Mouse (Mus musculus): ENCODE results near the gene Ube2ql1.

Ube2ql1 gene

DNA sequence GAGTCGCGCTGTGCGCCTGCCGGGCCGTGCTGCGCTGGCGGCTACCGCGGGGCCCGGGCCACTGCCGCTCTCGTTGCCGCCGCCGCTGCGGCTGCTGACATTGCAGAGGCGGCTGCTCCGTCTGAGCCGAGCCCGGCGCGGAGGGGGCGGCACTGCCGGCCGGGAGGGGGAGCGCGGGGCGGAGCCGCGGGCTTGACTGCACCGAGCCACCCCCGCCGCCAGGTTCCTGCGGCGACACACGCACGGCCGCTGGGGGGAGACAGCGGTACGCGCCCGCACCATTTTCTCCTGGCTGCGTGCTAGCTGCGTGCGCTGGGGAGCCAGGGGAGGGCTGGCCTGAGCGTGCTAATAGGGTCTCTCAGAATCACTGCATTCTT is at the start of gene Ube2ql1:
TSS of gene Ube2ql1 (minus strand) at position 131 of the 377 bp plus-strand sequence.
- DNase-seq (ENCODE audit: low read depth, low spot score) = peak; percentile 83

DNA sequence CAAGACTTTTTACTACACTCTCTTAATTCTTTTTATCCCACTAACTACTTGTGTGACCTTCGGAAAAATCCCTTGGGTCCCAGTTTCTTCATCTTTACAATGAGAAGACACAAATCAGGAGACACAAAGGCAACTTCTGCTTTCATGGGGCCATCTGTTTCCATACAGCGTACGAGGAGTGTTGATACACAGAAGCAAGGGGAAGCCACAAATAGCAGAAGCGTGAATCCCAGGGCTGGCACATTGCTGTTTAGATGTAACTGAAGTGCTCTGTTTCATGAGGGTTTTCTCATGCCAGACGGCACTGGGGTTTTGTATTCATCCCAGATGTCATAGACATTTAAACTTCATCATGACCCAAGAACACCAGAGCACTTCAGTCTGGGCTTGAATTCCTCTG is 49.0 kb upstream of the Ube2ql1 start:
- no peak for DNase-seq (ENCODE audit: low read depth, low spot score)

DNA sequence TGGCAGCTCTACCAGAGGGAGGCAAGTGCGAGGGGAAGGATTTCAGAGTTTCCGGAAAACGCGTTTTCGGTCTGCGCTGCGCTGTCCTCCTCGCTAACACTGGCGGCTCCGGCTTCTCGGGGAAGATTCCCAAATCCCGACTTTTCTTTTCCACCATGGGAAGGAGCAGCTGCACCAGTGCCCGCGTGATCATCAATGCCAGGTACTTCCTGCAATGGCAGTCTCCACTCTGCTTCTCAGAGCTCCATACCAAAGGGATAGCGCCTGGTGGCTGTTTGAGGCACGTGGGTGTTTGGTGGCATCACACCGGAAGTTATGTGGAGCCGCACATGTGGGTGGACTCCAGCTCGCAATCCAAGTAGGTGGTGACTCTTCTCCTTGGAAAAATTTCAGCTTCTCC is 38.5 kb upstream of the Ube2ql1 start:
- no peak for DNase-seq (ENCODE audit: low read depth, low spot score)

DNA sequence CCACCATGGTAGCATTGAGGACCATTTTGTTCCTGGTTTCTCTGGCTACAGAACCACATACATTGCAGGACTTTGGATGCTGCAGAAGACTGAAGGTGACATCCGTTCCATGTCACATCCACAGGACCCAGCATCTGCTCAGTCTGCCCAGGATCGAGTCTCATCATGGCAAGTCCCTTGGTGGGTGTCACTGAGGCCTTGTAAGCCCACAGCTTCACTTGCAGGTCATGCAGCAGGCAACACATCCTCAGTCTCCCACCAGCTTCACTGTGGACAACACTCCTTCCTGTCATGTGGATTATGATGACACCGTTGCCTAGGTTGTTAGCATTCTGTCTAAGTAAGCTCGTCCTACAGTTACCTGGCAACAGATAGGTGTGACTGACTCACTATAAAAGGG is 32.7 kb upstream of the Ube2ql1 start:
- DNase-seq (ENCODE audit: low read depth, low spot score) = no peak

DNA sequence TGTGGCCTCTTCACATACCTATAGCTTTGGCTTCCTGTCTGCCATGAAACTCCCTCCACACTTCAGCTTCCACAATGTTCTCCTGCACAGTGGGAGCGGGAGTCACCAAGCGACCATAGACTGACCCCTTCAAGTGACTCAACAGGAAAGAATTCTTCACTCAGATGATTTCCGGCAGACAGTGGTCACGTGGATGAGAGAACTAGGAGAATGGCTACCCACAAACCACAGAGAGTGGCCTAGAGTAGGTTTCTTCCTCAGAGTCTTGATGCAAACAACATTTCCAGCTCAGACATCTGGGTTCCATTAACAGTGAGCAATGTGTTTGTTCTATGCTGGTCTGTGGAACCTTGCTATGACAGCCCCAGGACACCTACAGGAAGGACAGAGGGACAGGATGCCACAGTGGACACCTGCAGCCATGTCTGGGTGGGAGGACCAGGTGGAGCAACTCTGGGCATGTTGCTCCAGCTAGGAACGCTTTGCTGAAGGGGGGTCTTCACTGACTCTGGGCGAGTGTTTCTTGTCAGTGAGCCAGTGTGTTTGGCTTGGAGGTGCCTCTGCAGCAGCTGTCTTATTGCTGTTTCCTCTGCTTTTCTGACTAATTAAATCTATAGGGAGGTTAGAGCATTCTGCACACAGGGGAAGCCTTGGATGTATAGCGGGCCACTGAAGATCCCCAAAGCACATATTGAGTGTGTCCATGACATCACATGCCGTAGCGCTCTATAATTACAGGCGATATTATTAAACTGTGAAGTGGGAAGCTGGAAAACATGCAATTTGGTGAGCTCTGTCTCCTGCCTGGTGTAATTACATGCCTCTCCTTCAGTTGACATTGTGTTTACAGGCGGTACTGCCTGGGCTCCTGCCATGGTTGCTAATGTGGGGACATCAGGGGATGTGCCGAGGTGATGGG is 31.1 kb upstream of the Ube2ql1 start:
- no peak for DNase-seq (ENCODE audit: low read depth, low spot score)

DNA sequence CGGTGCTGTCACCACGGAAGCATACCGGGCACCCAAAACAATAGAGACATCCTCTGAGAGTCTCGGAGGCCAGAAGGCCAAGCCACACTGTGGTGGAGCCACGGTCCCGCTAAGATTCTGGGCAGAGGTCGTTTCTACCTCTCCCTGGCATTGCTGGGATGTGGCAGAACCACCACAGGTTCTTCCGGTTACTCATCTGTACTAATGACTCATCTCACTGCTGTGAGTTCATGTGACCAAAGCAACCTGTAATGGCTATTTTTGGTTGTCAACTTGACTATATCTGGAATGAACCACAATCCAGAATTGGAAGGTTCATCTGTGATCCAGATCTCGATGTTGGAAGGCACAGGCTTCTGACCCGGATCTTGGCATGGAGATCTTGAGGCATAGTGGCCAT is 28.5 kb upstream of the Ube2ql1 start:
- DNase-seq (ENCODE audit: low read depth, low spot score) = no peak

DNA sequence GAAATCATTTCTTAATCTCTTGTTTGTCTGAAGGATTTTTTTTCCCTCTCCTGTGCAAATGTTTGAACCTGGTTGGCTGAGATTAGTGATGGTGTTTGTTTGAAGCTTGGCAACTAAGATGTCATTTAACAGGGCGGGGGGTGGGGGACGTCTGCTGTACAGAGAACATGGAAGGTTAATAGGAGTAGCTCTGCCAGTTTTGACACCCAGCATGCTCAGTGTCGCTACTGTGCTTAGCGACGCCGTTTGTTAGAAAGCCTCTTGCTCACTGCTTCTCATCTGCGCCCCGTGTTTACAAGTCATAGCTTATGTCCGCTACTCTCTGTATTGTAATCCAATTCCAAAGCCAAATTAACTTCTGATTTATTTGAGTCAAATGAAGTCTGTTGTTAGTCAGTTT is 25.0 kb upstream of the Ube2ql1 start:
- no peak for DNase-seq (ENCODE audit: low read depth, low spot score)

DNA sequence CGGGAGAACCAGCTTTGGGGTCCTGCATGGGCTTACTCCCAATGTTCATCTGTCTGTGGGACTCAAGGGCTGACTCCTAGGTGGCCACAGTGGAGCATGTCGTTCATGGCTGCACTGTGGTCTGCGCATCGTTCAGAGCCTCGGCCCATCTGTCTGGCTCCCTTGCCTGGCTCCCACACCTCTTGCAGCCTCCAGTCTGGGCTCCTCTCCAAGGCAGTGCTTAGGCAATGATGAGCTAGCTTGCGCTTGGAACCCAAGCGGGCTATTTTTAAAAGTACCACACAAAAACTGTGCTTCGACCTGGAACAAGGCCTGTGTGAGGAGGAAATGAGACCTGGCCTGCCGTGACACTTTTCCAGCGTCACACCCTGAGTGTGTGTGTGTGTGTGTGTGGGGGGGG is 21.7 kb upstream of the Ube2ql1 start:
- no peak for DNase-seq (ENCODE audit: low read depth, low spot score)

DNA sequence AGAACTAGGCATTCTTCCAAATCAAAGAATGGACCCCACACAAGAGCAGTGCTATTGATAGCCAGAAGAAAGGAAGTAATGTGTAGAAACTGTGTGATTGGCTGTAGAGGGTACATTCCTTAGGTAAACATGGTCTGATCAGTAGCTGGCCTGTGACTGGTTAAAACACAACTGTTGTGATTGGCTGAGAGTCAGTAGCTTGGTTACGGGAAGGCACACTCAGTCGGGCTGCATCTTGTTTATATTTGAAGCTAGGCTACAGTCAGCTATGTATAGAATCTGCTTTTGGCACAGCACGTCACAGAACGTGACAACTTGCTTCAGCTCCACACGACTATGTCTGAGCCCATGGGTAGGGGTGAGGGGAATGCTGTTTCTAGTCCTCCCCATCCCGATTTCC is 19.3 kb upstream of the Ube2ql1 start:
- DNase-seq (ENCODE audit: low read depth, low spot score) = no peak

DNA sequence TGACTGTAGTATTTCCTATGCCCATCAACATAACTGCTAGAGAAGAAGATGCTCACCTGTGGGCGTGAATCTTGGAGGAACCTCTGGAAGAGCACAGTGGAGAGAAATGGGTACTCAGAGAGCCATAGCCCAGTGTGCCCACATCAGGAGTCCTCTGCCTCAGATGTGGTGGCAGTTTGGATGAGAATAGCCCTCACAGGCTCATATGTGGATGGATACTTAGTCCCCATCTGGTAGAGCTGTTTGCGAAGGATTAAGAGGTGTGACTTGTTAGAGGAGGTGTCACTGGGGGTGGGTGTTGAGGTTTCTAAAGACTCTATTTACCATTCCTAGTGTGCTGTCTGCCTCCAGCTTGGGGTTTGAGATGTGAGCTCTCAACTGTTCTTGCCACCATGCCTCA is 13.2 kb upstream of the Ube2ql1 start:
- DNase-seq (ENCODE audit: low read depth, low spot score) = no peak

DNA sequence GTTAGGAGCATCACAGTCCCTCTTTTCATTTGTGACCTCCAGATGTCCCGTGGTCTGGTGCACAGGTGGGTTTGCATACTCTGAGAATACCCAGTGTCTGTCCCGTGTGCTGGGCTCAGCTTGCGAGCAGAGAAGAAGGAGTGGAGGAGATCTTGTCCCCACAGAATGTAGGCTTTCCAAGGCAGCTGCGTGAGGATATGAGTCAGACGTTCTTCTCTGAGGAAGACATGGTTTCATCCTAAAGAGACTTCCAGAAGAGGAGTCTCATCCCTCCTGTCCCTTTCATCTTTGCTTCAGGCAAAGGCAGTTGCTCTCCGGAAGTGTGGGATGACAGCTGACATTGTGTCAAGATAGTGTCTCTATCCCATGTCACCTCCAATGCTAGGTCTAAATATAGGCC is 11.8 kb upstream of the Ube2ql1 start:
- no peak for DNase-seq (ENCODE audit: low read depth, low spot score)

DNA sequence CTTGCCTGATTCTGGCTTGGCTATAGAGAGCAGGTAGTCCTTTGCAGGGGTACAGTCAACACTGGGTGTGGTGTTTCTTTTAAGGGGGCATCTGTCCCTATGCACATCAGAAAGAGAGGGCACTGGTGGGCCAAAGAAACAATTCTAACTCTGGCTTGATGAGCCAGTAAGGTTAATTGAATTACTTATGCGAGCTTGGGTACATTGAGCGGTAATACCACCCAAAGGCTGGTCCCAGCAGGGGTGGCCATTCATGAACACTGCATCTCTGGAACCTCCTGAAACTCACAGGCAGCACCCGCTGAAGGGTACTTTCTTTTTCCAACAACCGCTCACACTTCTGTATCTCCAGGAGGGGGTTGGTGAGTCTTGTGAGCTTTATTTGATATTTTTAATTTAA is 9.1 kb upstream of the Ube2ql1 start:
- DNase-seq (ENCODE audit: low read depth, low spot score) = no peak

DNA sequence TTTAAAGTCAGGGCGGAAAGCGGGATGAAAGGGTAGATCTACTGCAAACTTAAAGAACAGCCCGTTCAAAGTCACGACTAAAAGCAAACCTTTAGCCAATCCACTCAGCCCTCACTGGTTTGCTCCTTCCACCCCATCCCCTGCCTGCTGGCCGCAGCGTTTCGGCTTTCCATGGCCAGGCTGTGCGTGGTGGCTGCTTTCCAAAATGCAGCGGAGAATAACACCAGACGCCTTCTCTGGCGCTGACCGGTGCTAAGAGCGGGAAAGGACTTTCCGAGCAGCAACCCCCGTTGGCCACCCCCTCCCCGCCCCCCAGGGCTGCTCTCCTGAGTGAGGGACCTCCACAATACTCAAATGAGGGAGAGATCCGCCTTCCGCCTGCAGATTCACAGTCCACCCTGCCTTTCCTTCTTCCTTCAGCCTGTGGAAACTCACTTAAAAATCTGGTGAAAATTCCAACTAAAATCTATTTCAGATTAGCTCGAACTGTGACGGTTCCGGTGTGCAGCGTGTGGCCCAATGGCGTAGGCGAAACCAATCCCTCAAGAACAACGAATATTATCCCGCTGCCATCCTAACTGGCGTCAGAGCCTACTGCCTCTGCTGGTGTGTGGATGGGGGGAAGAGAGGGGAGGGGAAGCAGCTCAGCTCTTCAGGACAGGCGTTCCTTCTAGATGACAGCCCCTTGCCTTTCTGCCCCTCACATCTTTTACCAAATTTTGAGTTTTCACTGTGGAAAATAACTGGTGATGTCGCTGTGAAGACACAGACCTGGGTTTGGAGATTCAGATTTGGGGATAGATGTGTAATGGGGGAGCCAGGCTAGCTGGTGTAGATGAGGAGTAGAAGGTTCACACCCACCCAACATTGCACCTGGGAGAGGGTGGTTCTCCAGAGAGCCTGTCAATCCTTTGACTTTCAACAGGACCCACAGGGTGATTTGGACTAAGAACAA is 919 bp upstream of the Ube2ql1 start:
- no peak for DNase-seq (ENCODE audit: low read depth, low spot score)

DNA sequence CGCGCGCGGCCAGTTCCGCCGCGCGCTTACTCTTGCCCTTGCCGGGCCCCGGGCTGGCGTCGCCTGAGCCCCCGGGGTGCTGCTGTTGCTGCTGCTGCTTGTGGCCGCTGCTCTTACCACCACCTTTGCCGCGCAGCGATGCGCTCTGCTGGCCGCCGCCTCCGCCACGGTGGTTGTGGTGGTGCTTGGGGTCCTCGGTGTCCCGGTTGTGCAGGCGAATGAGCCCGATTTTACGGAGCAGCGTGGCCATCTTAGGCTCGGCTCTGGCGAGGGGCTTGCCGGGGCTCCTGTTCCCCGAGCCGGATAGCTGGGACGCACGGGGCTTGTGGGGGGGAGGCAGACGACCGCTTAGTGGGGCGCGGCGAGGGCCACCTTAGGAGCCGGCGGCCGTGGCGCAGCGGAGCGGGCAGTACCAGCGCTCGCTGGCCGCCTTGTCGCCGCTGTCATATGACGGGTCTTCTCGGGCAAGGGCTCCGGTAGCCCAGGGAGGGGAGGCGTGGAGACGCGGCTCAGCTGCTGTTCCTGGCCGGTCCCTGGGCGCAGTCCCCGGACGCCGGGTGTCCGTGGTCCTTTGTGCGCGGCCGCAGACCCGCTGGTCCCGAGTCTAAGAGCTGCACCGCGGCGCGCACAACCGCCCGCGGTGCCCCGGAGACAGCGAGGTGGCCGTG is 464 bp downstream of the Ube2ql1 start:
- no peak for DNase-seq (ENCODE audit: low read depth, low spot score)

DNA sequence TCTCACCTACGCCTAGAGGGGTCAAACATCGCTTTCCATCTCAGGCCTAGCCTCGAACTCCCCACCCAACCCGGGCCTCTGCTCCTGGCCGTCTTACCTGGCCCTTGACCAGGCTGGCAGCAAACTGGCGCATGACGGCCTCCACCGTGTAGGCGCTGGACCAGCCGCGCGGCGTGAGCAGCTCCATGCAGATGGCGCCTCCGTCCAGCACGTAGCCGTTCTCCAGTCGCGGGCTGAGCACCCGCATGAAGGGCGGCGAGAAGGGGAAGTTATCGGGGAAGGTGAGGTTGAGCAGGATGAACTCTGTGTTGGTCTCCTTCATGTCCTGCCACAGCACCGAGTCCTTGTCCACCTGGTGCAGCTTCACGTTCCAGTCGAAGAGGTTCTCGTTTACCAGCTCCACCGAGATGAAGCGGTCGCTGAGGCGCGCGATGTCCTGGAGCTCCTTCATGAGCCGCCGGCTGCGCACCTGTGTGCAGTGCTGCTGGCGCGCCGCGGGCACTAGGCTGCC is 1.2 kb downstream of the Ube2ql1 start:
- no peak for DNase-seq (ENCODE audit: low read depth, low spot score)

DNA sequence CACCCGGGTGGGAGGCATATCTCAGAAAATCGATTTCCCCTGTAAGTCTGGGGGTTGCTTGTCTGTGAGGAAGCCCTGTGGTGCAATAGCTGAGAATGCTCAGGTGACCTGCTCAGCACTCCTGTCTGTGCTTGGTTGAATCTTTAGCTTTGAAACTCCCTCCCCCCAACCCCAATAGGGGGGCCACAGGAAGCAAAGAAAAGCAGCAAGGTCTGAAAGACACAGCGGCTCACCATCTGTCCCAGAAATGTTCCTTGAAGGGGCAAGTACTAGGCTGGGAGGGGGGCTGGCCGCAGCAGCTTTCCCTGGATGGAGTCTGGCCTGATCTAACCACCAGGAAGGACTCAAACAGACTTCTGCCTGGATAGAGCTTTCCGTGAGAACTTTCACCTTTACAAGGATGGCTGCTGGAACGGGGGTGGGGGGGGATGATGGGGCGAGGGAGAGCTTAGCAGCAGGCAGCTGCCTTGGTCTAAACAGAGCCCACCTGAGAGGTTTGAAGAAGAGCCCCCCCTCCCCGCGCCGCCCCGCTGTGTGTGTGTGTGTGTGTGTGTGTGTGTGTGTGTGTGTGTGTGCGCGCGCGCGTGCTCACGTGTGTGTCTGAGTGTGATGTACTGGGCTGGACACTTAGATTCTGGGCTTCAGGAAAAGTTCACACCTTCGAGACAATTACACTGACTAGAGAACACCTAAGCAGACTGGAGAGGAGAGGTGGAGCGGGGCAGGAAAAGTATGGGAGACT is 2.1 kb downstream of the Ube2ql1 start:
- no peak for DNase-seq (ENCODE audit: low read depth, low spot score)

DNA sequence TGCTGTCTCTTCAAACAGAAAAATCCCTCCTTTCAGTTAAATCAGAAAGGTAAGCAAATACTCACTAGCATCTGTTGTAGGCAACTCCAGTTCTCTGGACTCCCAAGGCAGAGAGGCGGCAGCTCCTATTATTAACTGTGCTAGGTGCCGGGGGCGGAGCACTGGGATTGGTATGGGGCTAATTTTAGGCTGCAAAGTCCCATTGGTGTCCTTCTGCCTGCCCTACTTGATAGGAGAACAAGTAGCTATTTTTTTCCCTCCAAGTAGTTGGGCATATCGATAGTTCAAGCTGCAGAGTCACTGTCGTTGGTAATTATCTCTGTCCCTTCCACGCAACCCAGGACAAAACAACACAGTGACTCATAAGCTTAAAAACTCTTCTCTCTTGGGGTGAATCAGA is 7.1 kb downstream of the Ube2ql1 start:
- no peak for DNase-seq (ENCODE audit: low read depth, low spot score)

DNA sequence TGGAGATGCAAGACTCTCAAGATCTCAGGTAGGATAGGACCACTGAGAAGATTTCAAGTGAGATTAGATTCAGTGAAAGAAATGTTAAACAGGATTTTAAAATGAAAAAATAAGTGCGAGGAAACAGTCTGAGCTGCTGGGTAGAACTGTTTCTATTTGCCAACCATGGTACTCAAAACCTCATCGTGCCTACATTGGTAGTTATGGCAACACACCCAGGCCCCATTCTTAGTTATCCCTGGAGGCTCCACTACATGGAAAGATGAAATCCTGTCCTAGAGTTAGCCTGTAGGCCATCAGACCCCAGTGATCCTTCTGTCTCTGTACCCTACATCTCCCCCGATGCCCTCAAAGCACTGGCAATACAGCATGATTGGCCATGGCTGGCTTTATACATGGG is 14.3 kb downstream of the Ube2ql1 start:
- no peak for DNase-seq (ENCODE audit: low read depth, low spot score)

DNA sequence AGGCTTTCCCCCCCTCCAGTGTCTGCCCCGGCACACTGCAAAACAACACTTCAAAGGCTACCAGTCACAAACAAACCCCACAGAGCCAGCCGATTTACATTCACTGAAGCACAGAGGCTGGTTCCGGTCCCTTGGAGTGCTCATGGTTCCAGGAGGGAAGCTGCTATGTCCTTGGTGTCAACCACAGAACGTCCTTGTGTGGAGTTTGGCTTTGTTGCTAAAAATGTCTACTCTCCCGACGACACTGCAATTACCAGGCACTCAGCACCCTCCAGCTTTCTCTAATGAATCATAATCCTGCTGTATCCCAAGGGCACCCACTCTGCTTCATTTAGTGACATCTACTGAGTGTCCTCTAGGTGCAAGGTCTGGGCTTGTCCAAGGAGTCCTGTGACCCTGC is 18.5 kb downstream of the Ube2ql1 start:
- no peak for DNase-seq (ENCODE audit: low read depth, low spot score)

DNA sequence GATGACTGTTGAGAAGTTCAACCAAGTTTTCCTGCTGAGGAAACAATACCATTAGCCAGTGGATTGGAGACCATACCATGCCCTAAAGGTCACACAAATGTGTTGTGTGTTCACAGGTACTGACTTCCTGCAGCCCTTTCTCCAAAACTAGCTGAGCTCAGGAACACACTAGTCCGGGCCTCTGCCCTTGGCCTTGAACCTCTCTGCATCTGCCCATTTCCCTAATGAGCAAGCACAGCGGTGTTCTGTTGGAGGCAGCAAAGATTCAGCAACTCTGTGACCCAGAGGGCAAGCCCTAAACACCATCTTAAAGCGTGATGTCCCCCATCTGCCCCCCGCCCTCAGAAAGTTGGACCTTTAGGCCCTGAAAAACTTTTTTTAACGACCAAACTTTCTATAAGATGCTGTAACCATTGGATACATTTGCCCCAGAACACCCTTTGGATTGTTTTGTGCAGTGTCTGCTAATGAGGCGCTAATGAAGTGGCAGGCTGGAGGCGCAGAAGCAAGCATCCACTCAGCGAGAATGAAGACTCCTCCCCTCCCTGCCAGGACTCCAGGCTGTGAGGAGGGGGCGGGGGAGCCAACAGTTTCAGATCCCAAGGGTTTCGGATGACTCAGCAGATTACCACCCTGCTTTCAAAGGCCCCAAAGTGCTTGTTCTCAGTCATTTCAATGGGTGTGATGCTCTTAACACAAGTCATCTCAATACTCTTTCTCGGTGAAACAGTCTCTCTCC is 21.7 kb downstream of the Ube2ql1 start:
- DNase-seq (ENCODE audit: low read depth, low spot score) = no peak
